Mouse (Mus musculus) cerebellum, postnatal 25 days (tissue): Measurements from ENCODE around the gene Zhx3.

Experiments
- DNase-seq, 2 experiments: peaks; one replicate each; pipeline ENCODE4 v3.0.0; 2021; ENCODE audit warnings: mixed read lengths in 2 of 2

Gene Zhx3

DNA sequence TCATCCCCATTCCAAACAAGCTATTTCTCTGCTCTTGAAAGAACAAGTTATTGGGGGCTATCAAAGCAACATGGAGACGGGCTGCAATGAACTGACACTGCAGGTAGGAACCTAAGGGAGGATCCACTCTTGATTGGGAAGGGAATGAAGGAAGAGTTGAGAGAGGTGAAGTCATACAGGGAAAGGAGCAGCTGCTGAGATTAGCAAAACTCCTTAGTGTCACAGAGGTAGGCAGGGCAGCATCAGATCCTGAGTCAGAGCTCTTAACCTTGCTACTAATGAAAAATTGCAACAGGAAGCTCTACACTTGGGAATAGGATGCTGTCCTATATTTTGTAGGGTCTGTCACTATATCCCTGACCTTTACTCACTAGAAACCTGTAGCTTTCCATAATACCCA, 71.8 kb downstream of the Zhx3 start:
- no peak for DNase-seq

DNA sequence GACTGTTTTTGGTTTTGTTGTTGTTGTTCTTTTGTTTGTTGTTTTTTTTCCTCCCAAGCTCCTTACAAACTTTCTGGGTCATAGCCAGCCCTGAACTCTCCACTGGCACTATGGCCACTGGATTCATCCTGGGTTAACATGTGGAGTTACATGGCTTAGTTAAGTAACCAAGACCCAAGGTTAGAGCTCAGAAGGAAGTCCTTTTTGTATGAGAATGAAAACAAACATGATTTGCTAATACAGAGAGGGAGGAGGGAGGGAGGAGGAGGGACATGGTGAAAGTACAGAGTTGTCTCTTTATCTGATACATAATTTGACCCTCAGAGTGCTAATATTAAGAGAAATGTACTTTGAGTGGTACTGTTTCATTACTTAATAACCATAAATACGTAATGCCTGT, 74.6 kb downstream of the Zhx3 start:
- DNase-seq, result no peak

DNA sequence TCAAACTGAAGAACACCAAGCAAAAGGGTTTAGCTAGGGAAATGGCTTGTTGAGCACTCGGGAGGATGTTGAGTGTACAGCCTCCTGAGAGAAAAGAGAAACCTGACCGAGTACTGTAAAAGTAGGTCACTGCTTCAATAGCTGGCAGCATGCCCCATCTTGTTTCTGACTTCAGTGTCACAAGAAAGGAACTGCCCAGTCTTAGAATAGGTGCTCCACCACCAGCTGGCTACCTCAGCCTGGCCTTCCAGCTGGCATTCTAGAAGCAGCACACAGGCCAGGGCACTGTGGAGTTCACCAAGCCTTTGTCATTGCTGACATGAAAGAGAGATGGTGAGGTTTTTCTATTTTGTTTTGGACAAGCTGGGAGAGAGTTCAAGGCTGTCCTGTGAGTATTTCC, 75.8 kb downstream of the Zhx3 start:
- DNase-seq, result peak; percentile 72 to 83

DNA sequence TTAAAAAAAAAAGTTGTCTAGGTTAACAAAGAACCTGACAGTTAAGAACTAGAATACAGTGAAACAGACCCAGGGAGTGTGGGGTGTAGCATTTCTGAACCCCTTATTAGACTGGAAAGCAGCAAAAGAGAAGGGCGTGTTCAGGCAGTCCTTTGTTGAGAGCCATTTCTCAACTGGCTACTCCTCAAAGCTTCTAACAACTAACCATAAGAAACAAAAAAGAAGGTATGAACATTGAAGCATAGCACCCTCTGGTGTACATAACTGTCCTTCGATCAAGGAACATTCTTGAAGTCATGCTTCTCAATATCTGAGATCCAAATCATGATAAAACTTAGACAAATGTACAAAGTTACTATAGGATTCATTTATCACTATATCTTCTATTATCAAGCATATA, 79.7 kb downstream of the Zhx3 start:
- DNase-seq, result no peak

DNA sequence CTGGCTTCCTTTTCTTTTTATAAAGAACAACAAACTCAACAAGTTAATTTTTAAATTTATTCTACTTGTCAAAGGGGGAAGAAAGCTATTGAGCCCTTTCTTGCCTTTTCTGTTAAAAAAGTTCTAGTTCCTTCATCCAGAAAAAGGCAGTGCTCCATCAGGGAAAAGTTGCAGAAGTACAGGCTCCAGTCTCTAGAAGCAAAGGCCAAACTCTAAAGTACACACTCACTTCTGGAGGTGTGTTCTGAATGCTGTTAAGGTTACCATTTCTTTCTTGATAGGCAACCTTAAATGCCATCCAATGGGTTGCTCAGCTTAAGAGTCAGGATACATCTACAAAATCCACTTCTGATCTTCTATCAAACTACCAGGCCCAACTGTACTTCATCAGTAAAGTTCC, 83.1 kb downstream of the Zhx3 start:
- DNase-seq, result no peak

DNA sequence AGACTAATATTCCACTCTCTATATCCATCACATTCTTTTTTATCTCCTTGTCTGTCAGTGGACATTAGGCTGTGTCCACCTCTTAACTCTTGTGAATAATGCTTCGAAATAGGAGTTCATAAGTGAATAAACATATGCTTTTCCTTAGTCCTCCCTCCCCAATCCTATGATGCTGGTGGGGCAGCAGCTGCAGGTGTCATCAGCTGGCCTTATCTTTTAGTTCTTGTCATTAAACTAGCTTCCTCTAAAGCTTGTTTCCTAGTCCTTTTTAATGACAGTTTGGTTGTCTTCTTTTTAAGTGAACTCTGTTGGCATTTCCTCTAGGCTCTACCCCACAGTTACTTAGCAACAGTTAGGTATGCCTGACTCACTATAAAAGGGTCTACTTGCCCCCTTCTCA, 83.8 kb downstream of the Zhx3 start:
- DNase-seq, result no peak

DNA sequence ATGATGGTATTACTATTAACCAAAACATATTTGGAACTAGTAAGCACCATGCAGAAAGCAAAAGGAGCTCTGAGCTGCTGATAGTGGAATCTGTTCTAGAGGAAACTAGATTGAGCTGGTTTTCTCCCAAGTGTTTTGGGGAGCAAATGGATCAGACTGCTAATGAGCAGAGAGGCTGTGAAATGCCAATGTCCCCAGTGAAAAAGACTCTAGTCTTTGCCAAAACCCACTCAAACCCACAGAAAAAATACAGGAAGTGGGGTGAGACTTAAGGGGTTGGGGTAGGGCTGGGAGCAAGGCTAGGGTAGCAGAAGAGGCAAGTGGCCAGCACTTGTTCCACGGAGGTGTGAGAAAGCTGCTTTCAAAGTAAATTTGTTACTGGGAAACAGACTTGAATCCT, 86.5 kb downstream of the Zhx3 start:
- DNase-seq, result no peak

DNA sequence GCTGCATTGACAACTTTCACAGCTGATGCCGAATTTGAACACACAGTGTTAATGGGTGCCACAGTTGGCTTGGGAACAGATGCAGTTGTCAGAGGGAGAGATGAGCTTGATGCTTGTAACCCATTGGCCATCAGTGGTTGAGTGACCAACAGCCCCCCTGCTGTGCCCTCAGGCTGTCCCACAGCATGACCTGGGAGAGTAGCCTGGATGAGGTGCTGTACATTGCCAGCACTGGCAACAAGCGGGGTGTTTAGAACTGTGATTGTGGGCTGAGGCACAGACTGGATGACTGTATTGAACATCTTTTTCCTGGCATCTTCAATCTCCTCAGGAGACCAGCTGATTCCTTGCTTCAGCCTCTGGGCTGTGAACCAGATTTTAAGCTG, 92.0 kb downstream of the Zhx3 start:
- DNase-seq, result peak in 1 of 2 experiments; percentile 62

DNA sequence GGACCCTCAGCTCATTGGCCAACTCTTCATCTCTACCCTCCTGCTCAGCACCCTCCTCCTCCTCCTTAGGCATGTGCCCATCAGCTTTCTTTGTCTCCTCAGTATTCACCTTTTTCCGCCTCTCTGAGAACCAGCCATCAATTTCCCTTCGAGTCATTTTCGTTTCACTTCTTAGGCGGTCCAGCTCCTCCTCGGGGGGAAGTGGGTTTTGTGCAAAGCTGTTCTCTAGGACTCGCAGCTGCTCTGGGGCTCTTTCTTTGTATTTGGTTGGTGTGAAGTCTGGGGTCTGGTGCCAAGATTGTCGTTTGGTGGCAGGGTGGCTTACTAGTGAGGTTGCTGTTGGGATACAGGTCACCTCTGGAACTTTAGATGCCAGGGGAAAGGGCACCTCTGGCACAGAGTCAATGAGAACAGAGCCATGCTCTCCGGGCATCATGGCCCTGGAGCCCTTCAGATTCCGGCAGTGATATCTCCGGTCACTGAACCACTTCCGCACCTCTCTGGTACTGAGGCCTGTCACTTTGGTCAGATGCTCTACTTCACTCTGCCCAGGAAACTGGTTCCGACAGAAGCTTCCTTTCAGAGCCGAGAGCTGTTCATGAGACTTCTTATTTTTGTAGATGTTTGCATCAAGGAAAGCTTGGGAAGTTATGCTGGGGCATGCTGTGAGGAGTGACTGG, 92.5 kb downstream of the Zhx3 start:
- DNase-seq, result no peak

DNA sequence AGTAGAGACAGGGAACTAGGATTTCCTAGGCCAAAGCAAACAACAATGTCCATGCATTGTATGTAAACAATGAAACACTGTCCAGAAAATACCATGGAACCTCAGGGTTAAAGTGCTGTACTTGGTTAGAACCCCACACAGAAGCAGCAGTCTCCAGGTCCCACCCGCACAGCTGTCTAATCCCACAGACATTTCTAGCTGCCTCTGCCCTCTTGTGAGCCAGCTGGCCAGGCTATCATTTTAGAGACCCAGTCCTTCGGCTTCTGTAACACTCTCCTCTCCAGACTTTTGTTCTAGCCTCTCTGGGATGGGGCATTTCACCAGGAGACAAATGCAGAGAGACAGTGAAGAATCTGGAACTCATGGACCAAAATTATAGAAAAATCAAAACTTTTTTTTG, 94.8 kb downstream of the Zhx3 start:
- DNase-seq, result no peak

DNA sequence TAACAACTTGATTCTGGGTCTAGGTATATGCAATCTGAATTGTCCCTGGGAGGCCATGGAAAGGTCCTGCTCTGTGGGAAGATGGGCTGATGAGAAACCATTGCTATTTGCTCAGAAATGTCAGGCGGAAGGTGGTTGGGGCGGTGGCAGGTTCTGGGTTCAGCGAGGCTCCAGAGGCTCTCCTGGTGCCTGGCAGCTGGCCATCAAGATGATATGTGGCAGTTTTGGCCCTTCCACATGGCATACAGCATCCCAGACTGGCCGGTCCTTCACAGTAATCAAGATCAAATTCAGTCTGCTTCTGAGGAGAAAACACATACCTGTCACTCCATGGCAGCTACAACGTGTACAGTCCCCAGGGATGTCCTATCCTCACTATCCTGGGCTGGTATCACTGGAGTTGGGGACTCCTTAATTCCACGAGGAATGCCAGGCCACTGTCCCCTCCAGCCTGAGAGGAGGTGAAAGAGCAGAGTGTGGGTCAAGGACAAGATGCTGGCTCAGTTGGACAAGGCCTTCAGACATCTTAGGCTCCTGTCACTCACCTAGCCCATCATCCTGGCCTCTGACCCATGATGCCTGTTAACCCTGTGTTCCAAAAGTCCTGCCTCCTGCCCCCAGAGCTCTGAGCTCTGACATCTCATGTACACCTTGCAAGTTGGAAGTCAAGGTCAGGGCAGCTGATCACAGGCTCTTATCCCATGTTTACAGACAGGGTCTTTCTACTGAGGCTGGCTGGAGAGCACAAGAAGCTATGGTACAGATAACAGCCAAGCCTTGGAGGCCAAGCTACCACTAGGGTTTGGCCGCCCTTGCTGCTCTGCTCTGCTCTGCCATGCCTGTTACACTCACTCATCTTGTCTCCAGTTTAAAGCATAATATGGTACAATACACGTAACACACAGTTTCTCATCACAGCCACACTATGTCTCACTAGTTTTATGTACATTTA, 101.2 kb downstream of the Zhx3 start:
- DNase-seq, result peak; percentile 48 to 71

DNA sequence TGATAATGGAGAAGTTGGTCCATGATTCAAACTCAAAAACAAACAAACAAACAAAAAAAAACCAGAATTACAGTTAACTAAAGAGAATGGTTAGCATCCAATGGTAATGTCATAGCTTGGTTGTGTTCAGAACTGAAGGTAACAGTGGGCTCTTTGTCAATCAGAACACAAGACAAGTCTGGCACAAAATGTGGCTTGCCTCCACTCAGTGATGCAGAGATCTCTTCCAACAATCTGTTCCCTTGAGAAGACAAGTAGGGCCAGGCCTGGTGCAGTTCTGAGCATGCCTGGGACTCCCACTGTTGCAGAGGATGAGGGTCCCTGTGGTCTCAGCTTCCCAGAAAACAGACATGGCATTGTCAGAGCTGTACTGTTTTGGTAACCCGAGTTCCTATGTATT, 101.9 kb downstream of the Zhx3 start:
- DNase-seq, result peak in 1 of 2 experiments; percentile 11

DNA sequence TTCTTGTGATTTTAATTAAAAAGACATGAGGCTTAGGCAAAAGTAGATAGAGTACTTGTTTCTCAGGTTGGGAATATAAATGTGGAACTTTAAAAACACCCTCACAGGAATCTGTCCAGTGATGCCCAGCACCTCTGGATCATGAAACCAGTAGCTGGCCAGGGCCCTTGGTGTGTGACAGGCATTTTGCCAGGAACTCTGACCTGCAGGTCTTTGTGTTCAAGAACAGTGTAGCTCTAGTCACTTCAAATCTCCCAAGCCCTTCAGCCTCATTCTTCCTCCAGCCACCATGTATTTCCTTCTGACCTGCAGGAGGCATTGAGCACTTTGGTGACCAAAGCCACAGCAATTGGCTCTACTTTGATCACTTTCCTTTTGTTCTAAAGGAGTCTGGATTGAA, 102.4 kb downstream of the Zhx3 start:
- no peak for DNase-seq

DNA sequence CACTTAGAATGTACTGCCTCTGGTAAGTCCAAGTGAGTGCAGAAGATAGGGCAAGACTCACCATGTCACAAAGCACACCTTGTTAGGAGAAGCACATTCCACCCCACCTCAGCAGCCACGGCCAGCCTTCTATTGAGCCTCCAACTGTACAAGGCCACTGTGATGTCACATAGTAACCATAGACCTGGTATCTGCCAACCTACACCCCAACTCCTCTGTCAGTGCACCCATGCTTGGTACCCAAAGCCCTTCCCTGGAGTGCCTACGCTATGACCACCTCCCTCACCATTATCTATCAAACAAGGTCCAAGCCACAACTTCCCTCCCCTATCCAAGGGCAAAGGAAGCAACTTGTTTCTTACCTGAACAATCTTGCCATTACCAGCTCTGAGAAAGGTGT, 103.8 kb downstream of the Zhx3 start:
- no peak for DNase-seq

DNA sequence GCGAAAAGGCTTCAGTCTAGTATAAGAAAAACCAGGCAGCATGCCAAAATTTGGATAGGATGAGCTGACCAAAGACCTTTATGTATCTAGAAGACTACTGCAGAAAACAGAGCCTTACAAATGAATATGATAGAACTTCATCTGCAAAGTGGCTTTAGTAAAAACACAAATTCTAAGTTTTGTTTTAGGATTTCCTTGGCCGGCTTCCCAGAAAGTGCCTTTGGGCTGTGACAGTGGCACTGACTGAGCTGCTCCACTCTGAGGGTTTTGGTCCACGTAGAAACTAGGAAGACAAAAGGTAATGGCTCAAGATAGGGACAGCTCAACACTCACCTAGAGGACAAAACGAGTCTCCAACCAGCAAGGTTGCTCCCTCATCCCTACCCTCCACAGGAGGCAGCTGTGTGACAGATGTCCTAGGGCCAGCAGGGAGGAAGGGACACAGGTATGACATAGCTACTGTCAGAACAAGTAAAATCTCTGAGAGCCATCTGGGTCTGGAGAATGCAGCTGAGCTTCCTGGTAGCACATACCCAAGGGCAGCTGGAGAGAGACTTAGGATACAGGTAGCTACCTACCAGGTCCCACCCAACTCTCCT, 104.6 kb downstream of the Zhx3 start:
- peak in 1 of 2 experiments; percentile 17 for DNase-seq

DNA sequence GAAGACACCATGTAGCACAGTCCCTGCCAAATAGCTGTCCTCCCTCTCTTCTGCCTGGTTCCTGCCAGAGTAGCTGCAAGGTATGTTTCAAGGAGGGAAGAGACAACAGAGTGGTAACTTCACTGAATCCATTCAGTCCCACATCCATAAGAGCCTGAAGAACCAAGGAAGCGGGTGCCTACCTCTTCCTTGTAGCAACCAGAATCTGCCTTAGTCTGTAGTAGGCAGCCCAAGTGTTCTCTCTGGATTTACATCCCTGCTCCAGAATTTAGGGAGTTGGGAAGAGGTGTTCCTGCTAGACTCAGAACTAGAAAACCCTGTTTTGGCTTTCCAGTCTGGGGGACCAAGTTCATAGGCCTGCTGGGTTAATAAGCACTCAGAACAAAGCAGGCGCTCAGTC, 105.6 kb downstream of the Zhx3 start:
- DNase-seq, result no peak

DNA sequence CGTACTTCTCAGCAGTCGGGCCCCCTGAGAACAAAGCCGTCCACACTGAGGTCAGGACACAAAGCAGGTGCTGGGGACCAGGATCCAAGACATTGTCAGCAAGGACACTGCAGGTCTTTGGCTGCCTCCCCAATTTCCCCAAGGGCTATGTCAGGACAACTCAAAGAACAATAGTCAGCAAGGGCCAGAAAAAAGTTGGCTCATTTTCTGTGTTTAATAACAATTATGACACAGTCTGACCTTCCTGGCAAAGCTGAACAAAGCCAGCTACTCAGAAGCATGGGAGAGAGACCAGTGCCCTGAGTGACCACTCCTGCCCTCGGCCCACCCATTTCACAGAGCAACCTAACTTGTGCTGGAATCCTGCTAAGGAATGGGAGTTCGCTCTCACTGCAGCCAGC, 106.4 kb downstream of the Zhx3 start:
- DNase-seq, result peak; percentile 47 to 61

DNA sequence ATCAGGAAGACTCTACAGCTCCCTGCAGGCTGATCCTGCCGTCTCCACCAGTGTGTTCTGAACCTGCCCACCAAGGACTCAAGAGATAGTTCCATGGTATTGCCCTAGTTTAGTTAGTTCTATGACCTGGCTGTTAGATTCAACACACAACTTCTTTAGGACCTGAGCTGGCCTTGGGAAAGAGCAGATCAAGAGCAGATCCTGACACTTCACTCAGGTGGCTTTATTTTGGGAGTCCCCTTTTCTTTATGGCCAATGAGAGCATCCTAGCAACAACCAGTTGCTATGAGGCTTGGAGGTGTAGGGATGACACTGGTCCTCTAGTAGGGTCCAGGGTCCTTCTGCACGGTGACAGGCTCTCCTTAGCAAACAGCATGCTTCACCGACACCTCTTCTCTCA, 107.7 kb downstream of the Zhx3 start:
- no peak for DNase-seq

DNA sequence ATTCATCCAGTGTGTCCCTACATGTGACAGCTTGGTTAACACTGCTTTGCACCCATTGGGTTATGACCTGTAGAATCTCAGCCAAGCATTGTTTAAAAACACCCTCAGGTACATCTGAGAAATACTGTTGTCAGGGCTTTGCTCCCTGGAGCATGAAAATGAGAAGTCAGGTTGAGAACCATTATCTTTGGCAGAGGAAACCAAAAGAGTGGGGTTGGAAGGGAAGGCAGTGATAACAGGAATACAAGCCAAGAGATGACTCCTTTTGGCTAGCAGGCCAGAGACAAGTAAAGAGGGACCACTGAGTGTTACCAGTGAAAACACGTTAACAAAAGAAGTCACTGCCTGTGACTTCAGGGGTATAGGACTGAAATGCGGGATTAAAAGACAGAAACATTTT, 108.4 kb downstream of the Zhx3 start:
- DNase-seq, result no peak

DNA sequence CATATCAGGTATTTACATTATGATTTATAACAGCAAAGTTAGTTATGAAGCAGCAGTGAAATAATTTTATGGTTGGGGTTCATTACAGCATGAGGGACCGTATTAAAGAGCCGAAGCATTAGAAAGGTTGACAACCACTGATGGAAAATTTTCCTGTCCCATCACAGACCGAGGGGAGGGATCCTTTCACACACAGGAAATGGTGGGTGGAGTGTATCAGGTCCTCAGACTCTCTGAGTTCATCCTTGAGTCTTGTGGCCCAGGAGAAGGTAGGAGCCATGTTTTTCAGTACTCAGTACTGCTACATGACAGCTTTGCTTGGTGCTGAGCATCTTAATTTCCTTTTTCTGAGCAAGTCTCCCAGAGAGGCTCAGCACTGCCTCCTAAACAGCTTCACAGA, 109.0 kb downstream of the Zhx3 start:
- no peak for DNase-seq

DNA sequence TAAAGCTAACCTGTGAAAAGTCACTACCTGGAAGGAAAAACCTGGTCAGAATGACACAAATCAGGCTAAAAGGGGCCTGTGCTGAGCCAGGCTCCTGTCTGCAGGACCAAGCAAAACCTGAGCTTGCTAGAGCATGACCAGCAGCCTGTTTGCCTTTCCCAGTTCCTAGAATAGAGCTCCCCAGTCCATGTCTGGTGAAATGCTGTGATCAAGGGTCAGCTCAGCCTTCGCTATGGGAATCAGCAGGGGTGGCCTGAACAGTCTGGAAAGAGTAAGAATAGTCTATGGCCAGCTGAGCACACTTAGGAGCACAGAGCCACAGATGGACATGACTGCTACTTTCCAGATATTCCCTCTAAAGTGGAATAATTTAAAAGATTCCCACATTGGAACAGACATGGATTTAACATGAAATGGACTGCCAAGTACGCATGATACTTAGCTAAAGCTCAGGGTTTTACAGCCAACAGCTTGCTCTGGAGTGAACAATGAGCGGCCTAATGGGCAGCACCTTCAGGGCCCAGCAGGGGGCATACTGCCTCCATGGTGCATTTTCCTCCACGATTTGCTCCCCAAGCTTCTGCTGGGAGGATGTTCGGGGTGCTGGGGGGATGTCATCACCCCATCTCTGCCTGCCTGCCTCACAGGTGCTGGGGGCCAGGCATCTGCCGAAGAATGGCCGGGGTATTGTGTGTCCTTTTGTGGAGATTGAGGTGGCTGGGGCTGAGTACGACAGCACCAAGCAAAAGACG, 112.2 kb downstream of the Zhx3 start:
- DNase-seq, result peak in 1 of 2 experiments; percentile 64

DNA sequence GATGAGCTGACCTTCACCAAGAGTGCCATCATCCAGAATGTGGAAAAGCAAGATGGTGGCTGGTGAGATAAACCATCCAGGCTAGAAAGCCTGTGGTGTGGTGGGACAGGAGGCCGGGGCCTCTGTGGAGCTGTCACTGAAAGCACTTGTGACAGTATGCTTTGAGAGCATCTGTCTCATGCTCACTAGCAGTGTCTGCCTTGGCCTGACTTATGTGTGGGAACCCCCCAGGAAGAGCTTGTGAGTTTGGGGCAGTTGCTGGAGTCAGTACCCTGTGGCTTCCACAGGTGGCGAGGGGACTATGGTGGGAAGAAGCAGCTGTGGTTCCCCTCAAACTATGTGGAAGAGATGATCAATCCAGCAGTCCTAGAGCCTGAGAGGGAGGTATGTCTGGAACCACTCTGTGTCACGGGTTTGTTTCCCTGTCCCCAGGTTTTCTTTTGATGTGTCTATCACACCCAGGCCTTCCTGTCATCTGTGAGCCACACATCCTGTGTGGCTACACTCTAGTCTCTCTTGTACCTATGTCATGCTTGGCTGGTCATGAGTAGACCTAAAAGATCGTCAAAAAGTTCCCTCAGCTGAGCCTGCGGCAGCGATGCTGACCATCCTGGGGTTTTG, 116.1 kb downstream of the Zhx3 start:
- no peak for DNase-seq

DNA sequence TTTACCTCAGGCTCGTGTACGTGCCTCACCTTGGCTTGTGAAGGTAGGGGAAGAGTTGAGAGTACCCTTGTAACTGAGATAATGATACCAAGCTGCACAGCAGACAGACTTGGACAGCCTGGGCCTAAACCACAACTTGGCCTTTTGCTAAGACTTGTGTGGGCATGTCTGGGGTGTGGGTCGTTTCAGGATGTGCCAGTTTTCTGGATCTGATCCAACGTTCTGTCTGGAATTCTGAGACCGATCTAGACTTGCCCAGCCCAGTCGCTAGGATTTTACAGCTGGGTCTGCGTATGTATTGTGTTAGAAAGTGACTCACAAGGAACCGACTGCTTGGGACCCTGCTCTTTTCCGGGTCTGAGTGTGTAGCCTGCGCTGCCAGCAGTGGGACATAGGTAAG, 125.7 kb downstream of the Zhx3 start:
- DNase-seq, result no peak
